Mouse (Mus musculus) midbrain, embryonic 11.5 days (tissue): ENCODE data around the gene Adamts20. TPM values are rescaled to one million over a fixed set of nuclear protein-coding genes. Genes with fewer than 3 reads are reported as not detected.

Experiments
- ATAC-seq: fragments of 200-750 bp; cut with Nextera tagmentation; 2 replicates; pipeline ENCODE4 v1.8.0; 2017; ENCODE audit warnings: moderate TSS enrichment, moderate library complexity; ENCODE audit not compliant: low FRiP score
- DNase-seq: peaks from one replicate; pipeline ENCODE4 v3.0.0; 2015; ENCODE audit warnings: low spot score; ENCODE audit errors: missing footprints
- H3K27ac ChIP-seq: fragments of 300-500 bp; sonication (generic); 2 replicates; pipeline ENCODE4 v1.5.1; 2014; ENCODE audit warnings: low read depth, low read length
- H3K27me3 ChIP-seq: fragments of 300-500 bp; sonication (generic); 2 replicates; pipeline ENCODE4 v1.6.1; 2014; ENCODE audit warnings: mild to moderate bottlenecking, low read length, moderate library complexity, mixed read lengths; ENCODE audit not compliant: control insufficient read depth, insufficient read depth
- H3K36me3 ChIP-seq: fragments of 300-500 bp; sonication (generic); 2 replicates; pipeline ENCODE4 v1.6.1; 2014; ENCODE audit warnings: mild to moderate bottlenecking, low read length, moderate library complexity, mixed read lengths; ENCODE audit not compliant: control insufficient read depth, insufficient read depth
- H3K4me1 ChIP-seq: fragments of 300-500 bp; sonication (generic); 2 replicates; pipeline ENCODE4 v1.6.1; 2014; ENCODE audit warnings: low read length; ENCODE audit not compliant: control insufficient read depth, insufficient read depth
- H3K4me2 ChIP-seq: fragments of 300-500 bp; sonication (generic); 2 replicates; pipeline ENCODE4 v1.6.1; 2014; ENCODE audit warnings: mild to moderate bottlenecking, moderate library complexity
- H3K4me3 ChIP-seq: fragments of 300-500 bp; sonication (generic); 2 replicates; pipeline ENCODE4 v1.5.1; 2014; ENCODE audit warnings: low read depth, low read length
- H3K9ac ChIP-seq: fragments of 300-500 bp; sonication (generic); 2 replicates; pipeline ENCODE4 v1.6.1; 2014; ENCODE audit warnings: low read length
- H3K9me3 ChIP-seq: fragments of 300-500 bp; sonication (generic); 2 replicates; pipeline ENCODE4 v1.6.1; 2016; ENCODE audit warnings: low read length; ENCODE audit not compliant: control insufficient read depth
- WGBS: fragments of 180-500 bp; shearing (Covaris S2); extraction: QIAGEN DNeasy Blood & Tissue Kit; methylation state at CpG from one replicate; pipeline ENCODE4 v1.1.7; 2014; 5-methylcytosine and 5-hydroxymethylcytosine counted together
- polyA plus RNA-seq: library from polyadenylated mRNA; unstranded; fragments of >200 nt; fragmentation: Nextera tagmentation; extraction: Ambion mirVana; gene quantifications from 2 replicates; pipeline ENCODE4 v1.2.1, GENCODE M21; 2014

Gene Adamts20
- polyA plus RNA-seq, 1 experiment from 2014 or later = 3.5 TPM

DNA sequence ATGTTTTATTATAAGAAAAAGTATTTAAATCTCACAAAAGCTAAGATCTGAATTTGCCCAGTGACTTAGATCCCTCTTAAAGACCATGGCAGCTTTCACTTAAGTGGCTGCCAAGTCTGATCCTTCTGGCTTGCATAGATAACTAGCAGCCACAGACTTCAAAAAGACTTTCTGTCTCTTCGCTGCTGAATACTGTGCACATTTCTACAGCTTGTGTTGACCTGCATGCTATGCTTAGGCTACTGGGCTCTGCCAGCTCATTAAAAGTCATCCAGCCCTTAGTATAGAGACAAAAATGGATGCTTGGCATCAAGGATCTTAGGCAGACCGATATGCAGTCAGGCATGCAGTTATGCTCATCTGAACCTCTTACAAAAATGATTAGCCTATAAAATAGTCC, 177.2 kb downstream of the Adamts20 start:
- Histone ChIP-seq H3K4me2 (no peak overlapping the region), H3K9me3 (no peaks in the 10 kb centered on the region), H3K4me3 (no peak overlapping the region), H3K27ac (no peak overlapping the region), H3K4me1 (no peaks in the 10 kb centered on the region), H3K36me3 (no peaks in the 10 kb centered on the region), H3K27me3 (no peaks in the 10 kb centered on the region), H3K9ac (no peak overlapping the region)
- peak; percentile 31 for DNase-seq
- 93% methylated on average over 2 of the region's 2 CpGs for whole genome bisulfite sequencing
- no peak for ATAC-seq

DNA sequence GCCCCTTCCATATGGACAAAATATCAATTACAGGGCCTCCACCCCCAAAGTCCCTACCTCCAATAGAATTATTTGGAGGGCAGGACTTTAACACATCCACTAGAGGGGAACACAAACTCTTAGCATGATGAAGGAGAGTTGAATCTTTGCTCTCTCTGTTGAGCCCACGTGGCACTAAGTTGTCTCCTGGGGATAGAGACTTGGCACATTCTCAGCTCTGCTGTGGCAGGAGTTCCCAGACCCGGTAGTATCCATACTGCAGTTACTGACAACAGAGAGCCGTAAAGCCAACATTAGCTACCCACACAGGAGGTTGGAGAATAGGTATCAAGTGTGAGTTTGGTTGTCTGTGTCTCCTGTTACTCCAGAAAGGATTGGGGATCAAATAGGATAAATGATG, 177.7 kb downstream of the Adamts20 start:
- no peak overlapping the region for H3K9ac ChIP-seq
- WGBS = 77% methylated on average over 3 of the region's 3 CpGs
- no peak for ATAC-seq

DNA sequence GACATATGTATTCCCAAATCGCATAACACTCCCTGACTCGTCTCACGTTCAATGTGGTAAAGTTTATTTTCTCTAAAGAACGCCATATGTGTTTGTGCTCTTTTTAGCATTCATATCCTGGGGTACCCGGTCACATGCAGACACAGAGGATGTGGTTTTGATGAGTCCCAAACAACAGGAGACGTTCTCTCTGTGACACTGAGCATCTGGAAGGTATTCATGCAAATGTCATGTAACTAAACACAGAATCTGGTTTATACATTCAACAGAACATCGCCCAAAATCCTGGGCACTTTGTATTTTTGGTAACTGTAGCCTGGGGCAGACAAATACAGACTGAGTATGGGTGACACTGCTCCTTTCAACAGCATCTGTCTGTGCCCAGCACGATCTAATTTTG, 188.8 kb downstream of the Adamts20 start:
- Histone ChIP-seq H3K9me3 (no peaks in the 10 kb centered on the region), H3K27me3 (no peaks in the 10 kb centered on the region), H3K9ac (no peak overlapping the region), H3K27ac (no peak overlapping the region), H3K4me2 (no peak overlapping the region), H3K4me1 (no peaks in the 10 kb centered on the region), H3K4me3 (no peak overlapping the region), H3K36me3 (no peaks in the 10 kb centered on the region)
- 87% methylated on average over 8 of the region's 8 CpGs for WGBS
- DNase-seq (peak; percentile 44), ATAC-seq (no peak)

More for the DNA sequence above, 177.7 kb downstream of the Adamts20 start:
- DNase-seq = peak; percentile 10
- Histone ChIP-seq H3K4me1 (no peaks in the 10 kb centered on the region), H3K9me3 (no peaks in the 10 kb centered on the region), H3K4me3 (no peak overlapping the region), H3K4me2 (no peak overlapping the region), H3K27ac (no peak overlapping the region), H3K36me3 (no peaks in the 10 kb centered on the region), H3K27me3 (no peaks in the 10 kb centered on the region)

DNA sequence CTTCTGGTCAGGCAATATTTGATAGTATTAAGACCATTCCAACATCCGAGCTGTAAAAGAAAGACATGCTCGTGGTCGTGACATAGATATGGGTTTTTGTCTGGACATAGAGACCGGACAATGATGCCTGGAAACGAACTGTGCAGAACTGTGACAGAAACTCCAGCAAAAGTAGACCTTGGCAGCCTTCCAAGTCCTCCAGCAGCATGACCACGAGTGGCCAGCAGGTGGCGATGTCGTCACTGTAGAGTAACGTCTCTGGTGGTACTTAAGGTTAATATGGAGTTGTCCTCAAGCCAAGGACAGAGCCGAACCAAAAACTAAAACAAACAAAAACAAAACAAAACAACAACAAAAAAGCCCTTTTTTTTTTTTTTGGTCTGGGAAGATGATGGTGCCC, 199.6 kb downstream of the Adamts20 start:
- DNase-seq (peak; percentile 99), ATAC-seq (no peak)
- H3K4me3 ChIP-seq = no peak overlapping the region
- H3K27ac ChIP-seq = no peak overlapping the region
- 43% methylated on average over 10 of the region's 10 CpGs for WGBS
- no peak overlapping the region for H3K9ac ChIP-seq
- H3K27me3 ChIP-seq = no peaks in the 10 kb centered on the region
- H3K9me3 ChIP-seq = no peaks in the 10 kb centered on the region
- H3K4me2 ChIP-seq = no peak overlapping the region
- H3K36me3 ChIP-seq = no peaks in the 10 kb centered on the region
- no peaks in the 10 kb centered on the region for H3K4me1 ChIP-seq

DNA sequence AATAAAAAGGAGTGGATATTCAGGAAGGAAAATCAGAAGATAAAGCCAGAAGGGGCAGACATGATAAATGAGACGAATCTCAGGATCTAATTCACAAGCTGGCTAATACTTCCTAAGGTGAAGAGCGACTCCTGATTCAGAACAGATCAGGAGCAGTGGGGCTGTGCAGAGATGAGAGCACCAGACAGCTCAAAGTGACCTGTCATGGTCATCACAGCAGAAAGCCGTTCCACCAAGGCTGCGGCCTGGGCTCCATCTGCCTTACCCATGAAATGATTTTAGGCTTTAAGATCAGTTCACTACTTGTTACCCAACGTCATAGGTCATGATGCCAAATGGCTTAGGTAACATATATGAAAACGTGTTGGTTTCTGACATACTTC, 200.7 kb downstream of the Adamts20 start:
- 90% methylated on average over 6 of the region's 6 CpGs for WGBS
- Histone ChIP-seq H3K4me3 (no peak overlapping the region), H3K27me3 (no peaks in the 10 kb centered on the region), H3K4me2 (no peak overlapping the region), H3K4me1 (no peaks in the 10 kb centered on the region), H3K27ac (no peak overlapping the region), H3K9me3 (no peaks in the 10 kb centered on the region), H3K9ac (no peak overlapping the region), H3K36me3 (no peaks in the 10 kb centered on the region)
- ATAC-seq (no peak), DNase-seq (peak; percentile 53)

DNA sequence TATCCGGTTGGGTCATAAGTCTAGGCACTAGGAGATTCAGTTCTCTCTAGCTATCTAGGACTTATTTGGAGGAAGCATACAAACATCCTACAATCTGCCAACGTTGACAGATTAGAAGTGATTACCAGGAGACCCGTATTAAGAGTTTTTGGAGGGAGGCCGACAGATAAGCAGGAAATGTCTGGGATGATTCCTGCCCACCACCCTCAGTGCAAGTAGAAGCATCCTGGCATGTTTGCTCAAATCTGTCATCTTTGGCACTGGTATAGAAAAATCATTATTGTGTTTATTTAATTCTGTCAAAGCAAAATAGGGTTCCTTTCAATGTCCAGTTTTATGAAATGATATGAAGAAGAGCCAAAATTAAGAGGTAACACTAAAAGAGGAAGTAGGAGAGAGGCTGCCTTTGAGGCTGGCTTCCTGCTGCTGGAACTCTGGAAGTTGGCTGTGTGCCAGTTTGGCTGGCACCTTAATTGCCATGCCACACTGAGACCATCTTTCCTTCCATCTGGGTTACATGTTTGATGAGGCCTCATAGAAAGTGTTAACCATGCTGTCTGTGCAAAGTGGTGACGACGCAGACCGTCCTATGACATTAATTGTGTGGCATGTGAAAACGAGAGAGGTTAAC, 201.2 kb downstream of the Adamts20 start:
- Histone ChIP-seq H3K27me3 (no peaks in the 10 kb centered on the region), H3K9me3 (no peaks in the 10 kb centered on the region), H3K27ac (no peak overlapping the region), H3K36me3 (no peaks in the 10 kb centered on the region), H3K9ac (no peak overlapping the region), H3K4me2 (no peak overlapping the region), H3K4me3 (no peak overlapping the region), H3K4me1 (no peaks in the 10 kb centered on the region)
- DNase-seq (peak; percentile 44), ATAC-seq (no peak)
- WGBS = 89% methylated on average over 8 of the region's 8 CpGs

DNA sequence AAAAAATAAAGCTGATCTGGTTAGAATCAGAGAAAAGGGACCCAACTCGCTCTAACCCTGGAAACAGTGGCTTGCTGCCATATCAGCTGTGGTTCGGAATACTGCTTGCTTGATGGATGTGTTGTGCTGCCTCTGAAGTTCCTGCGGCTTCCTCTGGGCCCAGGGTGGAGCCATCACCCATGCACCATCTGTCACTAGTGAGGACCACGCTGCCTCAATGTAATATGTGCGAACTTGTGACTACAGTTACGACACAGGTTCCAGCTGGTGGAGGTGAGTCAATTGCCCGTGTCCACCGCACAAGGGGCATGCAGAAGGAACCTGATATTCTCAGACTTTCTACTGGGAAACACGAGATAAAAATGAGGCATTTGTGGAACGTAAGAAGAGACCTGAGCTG, 202.0 kb downstream of the Adamts20 start:
- Histone ChIP-seq H3K4me2 (no peak overlapping the region), H3K4me3 (no peak overlapping the region), H3K27me3 (no peaks in the 10 kb centered on the region), H3K36me3 (no peaks in the 10 kb centered on the region), H3K27ac (no peak overlapping the region), H3K9ac (no peak overlapping the region), H3K4me1 (no peaks in the 10 kb centered on the region), H3K9me3 (no peaks in the 10 kb centered on the region)
- 83% methylated on average over 10 of the region's 10 CpGs for WGBS
- ATAC-seq (no peak), DNase-seq (no peak)

DNA sequence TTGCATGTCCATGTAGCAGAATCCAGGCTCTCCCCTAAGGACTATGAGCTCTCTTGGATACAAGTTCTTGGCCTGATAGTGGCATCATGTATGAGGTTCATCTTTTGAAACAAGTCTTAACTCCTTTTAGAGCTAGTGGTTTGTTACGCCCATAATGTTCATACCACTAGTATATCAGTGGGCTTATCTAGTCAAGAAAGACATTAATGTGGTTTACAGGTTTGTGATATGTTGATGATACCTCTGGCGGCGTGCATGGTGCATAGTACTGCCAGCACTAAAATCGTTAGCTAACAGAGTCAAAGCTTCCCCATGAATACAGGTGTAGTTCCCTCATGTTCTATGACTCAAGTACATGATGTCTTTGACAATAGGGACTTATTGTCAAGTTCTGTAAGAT, 205.7 kb downstream of the Adamts20 start:
- DNase-seq (no peak), ATAC-seq (no peak)
- Histone ChIP-seq H3K36me3 (no peaks in the 10 kb centered on the region), H3K27me3 (no peaks in the 10 kb centered on the region), H3K9me3 (no peaks in the 10 kb centered on the region), H3K4me2 (no peak overlapping the region), H3K4me1 (no peaks in the 10 kb centered on the region), H3K27ac (no peak overlapping the region), H3K4me3 (no peak overlapping the region), H3K9ac (no peak overlapping the region)
- WGBS = 95% methylated on average over 4 of the region's 4 CpGs

DNA sequence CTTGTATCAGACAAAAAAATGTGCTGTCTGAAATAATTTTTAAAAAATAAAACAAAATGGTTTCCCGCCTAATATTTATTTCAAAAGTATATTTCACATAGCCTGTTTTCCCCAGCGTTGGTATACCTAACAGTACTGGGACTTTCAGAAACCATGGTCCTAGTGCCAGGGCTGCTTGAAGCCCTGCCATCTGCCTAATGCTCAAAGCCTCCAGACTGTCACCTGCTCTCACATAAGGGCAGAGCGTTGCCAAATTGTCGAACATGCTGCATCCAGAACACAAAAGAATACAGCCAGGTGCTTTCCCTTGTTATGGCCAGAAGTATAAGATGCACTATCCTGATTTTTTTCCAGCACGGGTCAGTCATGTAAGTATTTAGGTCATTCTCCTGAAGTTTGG, 209.7 kb downstream of the Adamts20 start:
- no peaks in the 10 kb centered on the region for H3K27me3 ChIP-seq
- no peak overlapping the region for H3K27ac ChIP-seq
- H3K36me3 ChIP-seq = no peaks in the 10 kb centered on the region
- H3K9me3 ChIP-seq = no peaks in the 10 kb centered on the region
- H3K4me3 ChIP-seq = no peak overlapping the region
- 90% methylated on average over 5 of the region's 5 CpGs for WGBS
- no peak for DNase-seq
- no peak overlapping the region for H3K4me2 ChIP-seq
- ATAC-seq = no peak
- H3K9ac ChIP-seq = no peak overlapping the region
- H3K4me1 ChIP-seq = no peaks in the 10 kb centered on the region
